Mouse (Mus musculus) ES-E14 (cell line): Measurements from ENCODE around the gene Ipo9. TPM values are rescaled to one million over a fixed set of nuclear protein-coding genes. Genes with fewer than 3 reads are reported as not detected.

Experiments
- DNase-seq: peaks from one replicate; pipeline ENCODE4 v3.0.0-alpha.2; 2013; ENCODE audit warnings: low read depth, low spot score
- H3K27ac ChIP-seq: 2 replicates; pipeline ENCODE4 v1.5.1; 2012; ENCODE audit warnings: low read depth, mild to moderate bottlenecking, low read length, moderate library complexity, mixed read lengths; ENCODE audit not compliant: poor library complexity, insufficient read depth, severe bottlenecking
- H3K36me3 ChIP-seq: 2 replicates; pipeline ENCODE4 v1.6.1; 2012; ENCODE audit warnings: mild to moderate bottlenecking, low read length, moderate library complexity, mixed read lengths; ENCODE audit not compliant: control insufficient read depth, poor library complexity, insufficient read depth, severe bottlenecking
- H3K4me1 ChIP-seq, 2 experiments: fragments of 150-350 bp in 1 of 2; sonication (generic) in 1 of 2; 2 replicates each; pipeline ENCODE4 v1.6.1; 2012; ENCODE audit warnings: low read length in 2 of 2, mild to moderate bottlenecking in 1 of 2, mixed read lengths in 1 of 2; ENCODE audit not compliant: control insufficient read depth in 2 of 2, insufficient read depth in 2 of 2, poor library complexity in 1 of 2
- H3K4me3 ChIP-seq, 2 experiments: fragments of 150-350 bp in 1 of 2; sonication (generic) in 1 of 2; 2 replicates each; pipeline ENCODE4 v1.5.1; 2012; ENCODE audit warnings: low read length in 2 of 2, low read depth in 1 of 2, mild to moderate bottlenecking in 1 of 2, mixed read lengths in 1 of 2; ENCODE audit not compliant: insufficient read depth in 1 of 2, poor library complexity in 1 of 2, severe bottlenecking in 1 of 2
- H3K9ac ChIP-seq: 2 replicates; pipeline ENCODE4 v1.6.1; 2012; ENCODE audit warnings: low read depth, mild to moderate bottlenecking, low read length, mixed read lengths; ENCODE audit not compliant: poor library complexity, insufficient read depth, severe bottlenecking
- H3K9me3 ChIP-seq: fragments of 150-350 bp; sonication (generic); 2 replicates; pipeline ENCODE4 v1.6.1; 2012; ENCODE audit warnings: low read depth, mild to moderate bottlenecking, low read length; ENCODE audit not compliant: control insufficient read depth, insufficient read depth
- CHD2 ChIP-seq: IDR thresholded peaks from 2 replicates; pipeline ENCODE4 v1.6.1; 2014; ENCODE audit warnings: mild to moderate bottlenecking, low read depth, low read length, inconsistent platforms
- HCFC1 ChIP-seq: IDR thresholded peaks from 2 replicates; pipeline ENCODE4 v1.6.1; 2012; ENCODE audit warnings: low read length, inconsistent platforms, borderline replicate concordance; ENCODE audit not compliant: insufficient read depth
- MAFK ChIP-seq: IDR thresholded peaks from 2 replicates; pipeline ENCODE4 v1.6.1; 2014; ENCODE audit warnings: mild to moderate bottlenecking, low read depth, low read length, inconsistent platforms; ENCODE audit not compliant: insufficient read depth
- ZC3H11A ChIP-seq: IDR thresholded peaks from 2 replicates; pipeline ENCODE4 v1.6.1; 2012; ENCODE audit warnings: low read depth, mild to moderate bottlenecking, inconsistent platforms, low read length, borderline replicate concordance
- ZNF384 ChIP-seq: IDR thresholded peaks from 2 replicates; pipeline ENCODE4 v1.6.1; 2012; ENCODE audit warnings: low read depth, low read length, inconsistent platforms
- in situ Hi-C, 2 experiments: fragments of 600-800 bp; cut with MboI; formaldehyde crosslinking; loops; one replicate each; pipeline ENCODE4 v1.15.1; 2025; ENCODE audit warnings: low sequenced_read_pairs in 2 of 2, inconsistent platforms in 1 of 2; ENCODE audit not compliant: unreplicated experiment in 2 of 2
- total RNA-seq: library from RNA; depleted of rRNA; stranded (reverse); fragments of 300-350 nt; gene quantifications from 2 replicates; pipeline ENCODE4 v1.2.3, GENCODE M21; 2012

Gene Ipo9
- total RNA-seq, 1 experiment: 71.1 TPM

DNA sequence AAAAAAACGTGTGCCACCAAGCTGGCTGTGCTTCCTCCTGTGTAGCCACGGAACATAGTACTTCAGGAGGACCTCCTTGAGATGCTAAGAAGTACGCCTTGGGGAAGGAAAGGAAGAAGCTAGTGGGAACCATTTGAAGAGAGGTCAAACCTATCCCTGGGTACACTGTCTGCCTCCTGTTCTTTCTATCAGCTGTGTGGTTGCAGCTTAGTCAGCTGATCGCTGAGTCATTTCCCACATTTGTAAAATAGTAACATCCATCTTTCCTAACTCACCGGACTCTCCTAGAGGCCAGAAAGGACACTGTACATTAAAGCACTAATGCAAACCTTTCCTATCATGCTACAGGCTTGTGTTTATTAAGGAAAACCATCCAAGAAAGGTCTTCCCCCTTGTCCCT lies 41.4 kb upstream of the Ipo9 start:
- Histone ChIP-seq H3K27ac (peak overlapping the region; percentile 42), H3K9ac (no peak overlapping the region), H3K4me1 (peaks cover 8 to 17% of the 10 kb centered on the region in 2 experiments; a peak in 3 of 4 replicates), H3K36me3 (peaks cover 27% of the 10 kb centered on the region), H3K9me3 (no peaks in the 10 kb centered on the region), H3K4me3 (no peak overlapping the region)
- in situ Hi-C loops: no loop called here
- DNase-seq: no peak
- TF ChIP-seq ZC3H11A (no peak), ZNF384 (no peak), MAFK (no peak), CHD2 (no peak), HCFC1 (no peak)

DNA sequence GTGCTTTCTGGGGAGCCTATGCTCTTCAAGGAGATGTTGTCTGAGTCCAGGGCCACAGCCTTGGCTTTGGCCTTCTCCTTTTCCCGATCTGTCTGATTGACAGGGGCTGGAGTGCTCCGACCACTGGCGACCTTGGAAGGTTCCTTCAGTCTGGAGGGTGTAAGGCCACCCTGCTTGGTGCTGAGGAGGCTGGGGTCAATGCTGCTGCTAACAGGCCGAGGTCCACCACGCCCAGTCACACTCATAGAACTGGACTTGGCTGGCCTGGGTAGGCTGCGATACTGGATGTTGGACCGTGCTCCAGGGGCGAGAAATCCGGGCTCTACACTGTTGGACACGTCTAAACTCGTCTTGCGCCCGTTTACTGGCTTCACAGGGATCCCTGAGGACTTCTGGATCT lies 40.2 kb upstream of the Ipo9 start:
- DNase-seq: no peak
- in situ Hi-C loops: no loop called here
- Histone ChIP-seq H3K4me3 (no peak overlapping the region), H3K27ac (no peak overlapping the region), H3K9me3 (no peaks in the 10 kb centered on the region), H3K9ac (no peak overlapping the region), H3K4me1 (peaks cover 9 to 19% of the 10 kb centered on the region in 2 experiments; a peak in 3 of 4 replicates), H3K36me3 (peaks cover 34% of the 10 kb centered on the region)
- TF ChIP-seq ZNF384: no peak
- no peak for TF ChIP-seq HCFC1
- TF ChIP-seq CHD2: no peak
- TF ChIP-seq ZC3H11A: no peak
- no peak for TF ChIP-seq MAFK

DNA sequence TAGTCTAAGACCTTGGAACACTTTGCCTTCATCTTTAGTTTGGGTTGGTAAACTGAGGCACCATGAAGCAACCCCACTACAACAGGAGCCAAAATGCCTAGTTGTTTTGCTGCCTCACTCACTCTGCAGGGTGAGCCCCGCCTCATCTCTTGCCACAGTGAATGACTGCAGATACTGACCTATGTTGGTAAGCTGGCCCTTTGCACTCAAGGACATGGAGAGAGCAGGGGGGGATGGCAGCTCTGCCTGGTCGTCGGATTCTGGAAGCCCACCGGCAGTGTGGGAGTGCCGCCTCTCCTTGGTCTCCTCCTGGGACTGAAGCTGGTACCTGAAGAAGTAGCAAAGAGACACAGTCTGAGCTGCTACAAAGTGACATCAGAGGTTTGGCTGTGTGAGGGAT lies 37.2 kb upstream of the Ipo9 start:
- Histone ChIP-seq H3K27ac (no peak overlapping the region), H3K4me3 (no peak overlapping the region), H3K9me3 (no peaks in the 10 kb centered on the region), H3K9ac (no peak overlapping the region), H3K4me1 (peaks cover 8 to 16% of the 10 kb centered on the region in 2 experiments; a peak in 3 of 4 replicates), H3K36me3 (peaks cover 50% of the 10 kb centered on the region)
- no peak for DNase-seq
- in situ Hi-C loops: no loop called here
- no peak for TF ChIP-seq CHD2

DNA sequence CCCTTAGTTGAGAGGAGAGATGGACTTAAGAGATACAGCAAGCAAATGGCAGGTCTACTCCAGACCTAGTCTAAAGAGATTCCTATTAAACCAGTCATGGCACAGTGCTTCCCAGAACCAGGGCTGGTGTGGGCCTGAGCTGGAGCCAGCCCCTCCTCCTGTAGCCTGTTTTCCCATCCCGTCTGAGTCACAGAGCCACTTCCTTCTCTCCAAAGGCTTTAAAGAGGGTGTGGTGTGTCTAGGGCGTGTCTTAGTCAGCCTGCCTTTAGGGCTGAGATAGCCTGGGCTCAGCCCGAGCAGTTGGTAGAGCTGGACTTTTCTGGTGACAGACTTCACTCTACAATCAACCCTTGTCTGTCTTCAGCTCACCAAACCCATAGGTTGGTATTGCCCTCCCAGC lies 36.6 kb upstream of the Ipo9 start:
- Histone ChIP-seq H3K4me1 (peaks cover 8 to 14% of the 10 kb centered on the region in 2 experiments; a peak in 3 of 4 replicates), H3K27ac (no peak overlapping the region), H3K36me3 (peaks cover 47% of the 10 kb centered on the region), H3K4me3 (no peak overlapping the region), H3K9ac (no peak overlapping the region), H3K9me3 (no peaks in the 10 kb centered on the region)
- in situ Hi-C loops: no loop called here
- no peak for DNase-seq
- TF ChIP-seq ZNF384 (no peak), HCFC1 (no peak), MAFK (no peak), ZC3H11A (no peak), CHD2 (no peak)

- in situ Hi-C loops: no loop called here
- Histone ChIP-seq H3K4me3 (no peak overlapping the region), H3K36me3 (peaks cover 43% of the 10 kb centered on the region), H3K27ac (no peak overlapping the region), H3K9ac (no peak overlapping the region), H3K4me1 (peaks cover 8 to 12% of the 10 kb centered on the region in 2 experiments; a peak in 3 of 4 replicates), H3K9me3 (no peaks in the 10 kb centered on the region)
- TF ChIP-seq ZNF384: no peak
- no peak for TF ChIP-seq HCFC1
- no peak for TF ChIP-seq CHD2
- no peak for TF ChIP-seq MAFK
- TF ChIP-seq ZC3H11A: no peak
- no peak for DNase-seq
These were observed 35.4 kb upstream of the Ipo9 start for GRCm38 (mm10) chr1:135465734-135466133.
